Mouse (Mus musculus): Measurements from ENCODE around the gene Elob. TPM values are rescaled to one million over a fixed set of nuclear protein-coding genes. Genes with fewer than 3 reads are reported as not detected.

Elob gene
- polyA plus RNA-seq, 1 experiment from 2014 or later, result 1,025 TPM

DNA sequence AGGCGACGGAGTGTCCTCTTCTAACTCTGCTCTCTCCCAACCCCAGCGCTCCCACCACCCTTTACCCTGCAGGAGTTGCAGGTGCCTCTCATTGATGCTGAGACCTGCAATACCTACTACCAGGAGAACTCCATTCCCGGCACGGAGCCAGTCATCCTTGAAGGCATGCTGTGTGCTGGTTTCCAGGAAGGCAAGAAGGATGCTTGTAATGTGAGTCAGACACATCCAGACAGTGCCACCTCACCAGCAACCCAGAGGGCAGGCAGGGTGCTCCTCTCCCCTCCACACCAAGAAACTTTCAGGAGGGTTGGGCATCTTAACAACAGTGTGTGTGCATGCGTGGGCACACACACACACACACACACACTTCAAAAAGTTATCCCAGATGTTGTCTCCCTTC, 28.3 kb upstream of the Elob start:
- ATAC-seq (ENCODE audit: insufficient read depth, low FRiP score, low TSS enrichment) (no peak), DNase-seq (ENCODE audit: low spot score) (no peak)
- 80% methylated on average over 6 of the region's 6 CpGs for WGBS
- Histone ChIP-seq H3K27ac (ENCODE audit: low read depth, low read length) (no peak overlapping the region), H3K27me3 (ENCODE audit: control insufficient read depth, insufficient read depth, low read length) (no peaks in the 10 kb centered on the region), H3K4me3 (ENCODE audit: low read depth, low read length) (no peak overlapping the region), H3K9me3 (ENCODE audit: control insufficient read depth, low read length) (no peaks in the 10 kb centered on the region), H3K36me3 (ENCODE audit: control insufficient read depth, insufficient read depth, low read length) (no peaks in the 10 kb centered on the region), H3K9ac (ENCODE audit: low read length) (no peak overlapping the region), H3K4me1 (ENCODE audit: control insufficient read depth, insufficient read depth, low read length) (no peaks in the 10 kb centered on the region), H3K4me2 (ENCODE audit: low read depth) (no peak overlapping the region)

DNA sequence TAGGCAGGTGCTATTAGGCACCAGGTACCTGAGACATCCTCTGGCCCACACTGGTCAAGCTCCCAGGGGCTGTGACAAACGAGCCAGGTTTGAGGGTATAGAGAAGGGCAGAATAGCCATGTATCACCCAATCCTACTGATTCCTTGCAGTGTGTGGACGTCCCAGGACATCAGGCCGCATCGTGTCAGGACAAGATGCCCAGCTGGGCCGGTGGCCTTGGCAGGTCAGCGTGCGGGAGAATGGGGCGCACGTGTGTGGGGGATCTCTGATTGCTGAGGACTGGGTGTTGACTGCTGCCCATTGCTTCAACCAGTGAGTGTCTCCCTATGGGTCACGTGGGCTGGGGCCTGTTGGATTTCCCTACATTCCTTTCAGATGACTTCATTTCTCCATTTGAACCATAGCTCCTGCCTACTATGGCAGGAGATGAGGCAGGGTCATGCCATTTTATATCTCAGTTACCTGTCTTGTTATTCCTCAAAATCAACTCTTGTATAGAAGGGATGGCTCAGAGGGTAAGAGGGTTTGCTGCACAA, 25.4 kb upstream of the Elob start:
- H3K36me3 ChIP-seq (ENCODE audit: control insufficient read depth, insufficient read depth, low read length), result no peaks in the 10 kb centered on the region
- H3K27me3 ChIP-seq (ENCODE audit: control insufficient read depth, insufficient read depth, low read length), result no peaks in the 10 kb centered on the region
- no peaks in the 10 kb centered on the region for H3K4me1 ChIP-seq (ENCODE audit: control insufficient read depth, insufficient read depth, low read length)
- 90% methylated on average over 10 of the region's 10 CpGs for WGBS
- ATAC-seq (ENCODE audit: insufficient read depth, low FRiP score, low TSS enrichment) (no peak), DNase-seq (ENCODE audit: low spot score) (no peak)
- H3K9ac ChIP-seq (ENCODE audit: low read length), result no peak overlapping the region
- H3K4me3 ChIP-seq (ENCODE audit: low read depth, low read length), result no peak overlapping the region
- H3K4me2 ChIP-seq (ENCODE audit: low read depth), result no peak overlapping the region
- no peak overlapping the region for H3K27ac ChIP-seq (ENCODE audit: low read depth, low read length)
- H3K9me3 ChIP-seq (ENCODE audit: control insufficient read depth, low read length), result no peaks in the 10 kb centered on the region

DNA sequence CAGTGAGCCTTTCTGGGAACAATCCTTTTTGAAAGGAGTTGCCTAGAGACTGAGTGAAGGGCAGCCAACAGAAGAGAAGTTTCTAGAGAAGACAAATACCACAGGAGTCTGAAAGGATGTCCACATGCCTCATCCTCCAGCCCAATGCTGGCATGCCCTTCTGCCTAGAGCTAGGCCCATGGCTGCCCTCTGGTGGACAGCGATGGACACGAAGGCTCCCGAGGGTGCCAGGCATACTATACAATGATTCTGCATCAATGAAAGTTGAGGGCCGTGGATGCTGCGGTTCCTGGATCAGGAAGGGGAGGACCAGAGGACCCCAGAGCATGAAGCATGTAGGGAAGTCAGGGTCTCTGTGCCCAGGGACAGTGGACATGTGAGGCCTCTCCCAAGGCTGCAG, 24.4 kb upstream of the Elob start:
- no peaks in the 10 kb centered on the region for H3K9me3 ChIP-seq (ENCODE audit: control insufficient read depth, low read length)
- no peaks in the 10 kb centered on the region for H3K27me3 ChIP-seq (ENCODE audit: control insufficient read depth, insufficient read depth, low read length)
- H3K4me1 ChIP-seq (ENCODE audit: control insufficient read depth, insufficient read depth, low read length), result no peaks in the 10 kb centered on the region
- no peak overlapping the region for H3K4me2 ChIP-seq (ENCODE audit: low read depth)
- 44% methylated on average over 5 of the region's 5 CpGs for WGBS
- DNase-seq (ENCODE audit: low spot score) (peak; percentile 71), ATAC-seq (ENCODE audit: insufficient read depth, low FRiP score, low TSS enrichment) (peak; percentile 53; the same call in 1 of the 2 replicates)
- no peaks in the 10 kb centered on the region for H3K36me3 ChIP-seq (ENCODE audit: control insufficient read depth, insufficient read depth, low read length)
- no peak overlapping the region for H3K4me3 ChIP-seq (ENCODE audit: low read depth, low read length)
- no peak overlapping the region for H3K9ac ChIP-seq (ENCODE audit: low read length)
- H3K27ac ChIP-seq (ENCODE audit: low read depth, low read length), result no peak overlapping the region

DNA sequence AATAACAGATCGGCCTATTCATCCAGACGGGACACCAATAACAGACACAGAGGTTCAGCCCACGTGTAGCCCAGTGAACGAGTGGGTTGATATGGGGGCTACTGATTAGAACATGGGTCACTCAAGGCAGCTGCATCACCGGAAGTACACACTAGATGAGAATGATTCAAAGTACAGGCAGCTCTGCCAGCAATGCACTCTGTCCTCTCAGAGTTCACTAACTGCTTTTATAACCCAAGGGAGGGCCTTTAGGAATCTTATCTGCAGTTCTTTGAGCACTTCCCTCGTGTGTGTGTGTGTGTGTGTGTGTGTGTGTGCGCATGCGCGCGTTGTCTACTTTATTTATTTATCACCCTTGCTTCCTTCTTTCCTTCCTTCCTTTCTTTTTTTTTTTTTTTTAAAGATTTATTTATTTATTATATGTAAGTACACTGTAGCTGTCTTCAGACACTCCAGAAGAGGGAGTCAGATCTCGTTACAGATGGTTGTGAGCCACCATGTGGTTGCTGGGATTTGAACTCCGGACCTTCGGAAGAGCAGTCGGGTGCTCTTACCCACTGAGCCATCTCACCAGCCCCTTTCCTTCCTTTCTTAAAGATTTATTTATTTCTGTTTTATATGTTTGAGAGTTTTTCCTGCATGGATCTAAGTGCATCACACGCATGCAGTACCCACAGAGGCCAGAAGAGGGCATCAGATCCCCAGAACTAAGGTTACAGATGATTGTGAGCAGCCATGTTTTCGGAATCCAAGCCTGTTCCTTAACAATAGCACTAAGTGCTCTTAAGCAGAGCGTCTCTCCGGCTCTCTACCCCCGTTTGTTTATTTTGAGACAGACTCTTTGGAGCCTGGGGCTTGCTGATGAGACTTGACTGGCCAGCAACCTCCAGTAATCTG, 22.2 kb upstream of the Elob start:
- Histone ChIP-seq H3K36me3 (ENCODE audit: control insufficient read depth, insufficient read depth, low read length) (no peaks in the 10 kb centered on the region), H3K4me3 (ENCODE audit: low read depth, low read length) (no peak overlapping the region), H3K27me3 (ENCODE audit: control insufficient read depth, insufficient read depth, low read length) (no peaks in the 10 kb centered on the region), H3K4me1 (ENCODE audit: control insufficient read depth, insufficient read depth, low read length) (no peaks in the 10 kb centered on the region), H3K9me3 (ENCODE audit: control insufficient read depth, low read length) (no peaks in the 10 kb centered on the region), H3K9ac (ENCODE audit: low read length) (no peak overlapping the region), H3K27ac (ENCODE audit: low read depth, low read length) (no peak overlapping the region), H3K4me2 (ENCODE audit: low read depth) (no peak overlapping the region)
- no peak for ATAC-seq (ENCODE audit: insufficient read depth, low FRiP score, low TSS enrichment)
- WGBS, result 64% methylated on average over 18 of the region's 19 CpGs
- peak; percentile 77 for DNase-seq (ENCODE audit: low spot score)

DNA sequence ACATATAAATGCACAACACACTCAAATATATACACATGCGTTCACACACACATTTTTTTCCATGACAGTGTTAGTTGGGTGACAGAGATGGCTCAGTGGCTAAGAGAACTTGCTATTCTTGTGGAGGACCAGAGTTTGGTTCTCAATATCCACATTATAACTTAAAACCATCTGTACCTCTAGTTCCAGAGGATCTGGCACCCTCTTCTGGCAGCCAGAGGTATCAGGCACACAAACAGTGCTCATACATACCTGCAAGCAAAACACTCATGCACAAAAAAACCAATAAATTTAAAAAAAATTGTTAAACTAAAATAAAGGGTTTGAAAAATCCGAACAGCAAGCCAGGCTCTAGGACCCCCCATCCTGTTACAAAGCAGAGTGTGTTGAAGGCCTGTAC, 21.1 kb upstream of the Elob start:
- no peak overlapping the region for H3K27ac ChIP-seq (ENCODE audit: low read depth, low read length)
- no peaks in the 10 kb centered on the region for H3K4me1 ChIP-seq (ENCODE audit: control insufficient read depth, insufficient read depth, low read length)
- no peak for DNase-seq (ENCODE audit: low spot score)
- no peaks in the 10 kb centered on the region for H3K9me3 ChIP-seq (ENCODE audit: control insufficient read depth, low read length)
- no peak for ATAC-seq (ENCODE audit: insufficient read depth, low FRiP score, low TSS enrichment)
- H3K4me2 ChIP-seq (ENCODE audit: low read depth), result no peak overlapping the region
- H3K4me3 ChIP-seq (ENCODE audit: low read depth, low read length), result no peak overlapping the region
- no peaks in the 10 kb centered on the region for H3K36me3 ChIP-seq (ENCODE audit: control insufficient read depth, insufficient read depth, low read length)
- no peaks in the 10 kb centered on the region for H3K27me3 ChIP-seq (ENCODE audit: control insufficient read depth, insufficient read depth, low read length)
- H3K9ac ChIP-seq (ENCODE audit: low read length), result no peak overlapping the region
- WGBS, result 55% methylated on average over 2 of the region's 2 CpGs

- no peak within 1 kb of the TSS for H3K27ac ChIP-seq (ENCODE audit: low read depth, low read length)
- H3K4me2 ChIP-seq (ENCODE audit: low read depth), result peak within 1 kb of the TSS; percentile 33
- no peaks in the 10 kb centered on the region for H3K4me1 ChIP-seq (ENCODE audit: control insufficient read depth, insufficient read depth, low read length)
- H3K36me3 ChIP-seq (ENCODE audit: control insufficient read depth, insufficient read depth, low read length), result no peaks in the 10 kb centered on the region
- no peaks in the 10 kb centered on the region for H3K9me3 ChIP-seq (ENCODE audit: control insufficient read depth, low read length)
- DNase-seq (ENCODE audit: low spot score), result peak; percentile 58
- no peak within 1 kb of the TSS; the same call in none of the 2 replicates for H3K9ac ChIP-seq (ENCODE audit: low read length)
- WGBS, result 10% methylated on average over 19 of the region's 19 CpGs
- no peak within 1 kb of the TSS for H3K4me3 ChIP-seq (ENCODE audit: low read depth, low read length)
- ATAC-seq (ENCODE audit: insufficient read depth, low FRiP score, low TSS enrichment), result no peak
- no peaks in the 10 kb centered on the region for H3K27me3 ChIP-seq (ENCODE audit: control insufficient read depth, insufficient read depth, low read length)
Observed at GRCm38 (mm10) chr17:23843812-23844273, 14.9 kb upstream of the Elob start, which contains the start of the genes Prss32 and Prss41. Prss32 (plus strand) TSS chr17:23843855. Prss41 (minus strand) TSS chr17:23844172.

- Histone ChIP-seq H3K27me3 (ENCODE audit: control insufficient read depth, insufficient read depth, low read length) (no peaks in the 10 kb centered on the region), H3K4me3 (ENCODE audit: low read depth, low read length) (no peak overlapping the region), H3K9me3 (ENCODE audit: control insufficient read depth, low read length) (no peaks in the 10 kb centered on the region), H3K9ac (ENCODE audit: low read length) (no peak overlapping the region; the same call in none of the 2 replicates), H3K4me2 (ENCODE audit: low read depth) (peak overlapping the region; percentile 33), H3K4me1 (ENCODE audit: control insufficient read depth, insufficient read depth, low read length) (no peaks in the 10 kb centered on the region), H3K27ac (ENCODE audit: low read depth, low read length) (no peak overlapping the region), H3K36me3 (ENCODE audit: control insufficient read depth, insufficient read depth, low read length) (no peaks in the 10 kb centered on the region)
- 43% methylated on average over 23 of the region's 23 CpGs for WGBS
- ATAC-seq (ENCODE audit: insufficient read depth, low FRiP score, low TSS enrichment) (0 out of 2 replicates have a peak, but pooled peaks have one; percentile 13), DNase-seq (ENCODE audit: low spot score) (no peak)
Observed at GRCm38 (mm10) chr17:23843141-23843811, 14.3 kb upstream of the Elob start.

GRCm38 (mm10) chr17:23841145-23841544, 12.2 kb upstream of the Elob start:
- no peak overlapping the region for H3K9ac ChIP-seq (ENCODE audit: low read length)
- H3K9me3 ChIP-seq (ENCODE audit: control insufficient read depth, low read length), result no peaks in the 10 kb centered on the region
- H3K27me3 ChIP-seq (ENCODE audit: control insufficient read depth, insufficient read depth, low read length), result no peaks in the 10 kb centered on the region
- no peak overlapping the region for H3K27ac ChIP-seq (ENCODE audit: low read depth, low read length)
- 37% methylated on average over 4 of the region's 4 CpGs for whole genome bisulfite sequencing
- no peaks in the 10 kb centered on the region for H3K4me1 ChIP-seq (ENCODE audit: control insufficient read depth, insufficient read depth, low read length)
- no peaks in the 10 kb centered on the region for H3K36me3 ChIP-seq (ENCODE audit: control insufficient read depth, insufficient read depth, low read length)
- ATAC-seq (ENCODE audit: insufficient read depth, low FRiP score, low TSS enrichment), result no peak
- no peak overlapping the region for H3K4me2 ChIP-seq (ENCODE audit: low read depth)
- H3K4me3 ChIP-seq (ENCODE audit: low read depth, low read length), result no peak overlapping the region
- peak; percentile 51 for DNase-seq (ENCODE audit: low spot score)
